Comparison of ENCODE assay signal across 7 mouse cellular contexts in genomic region chr15:82243742-82244114, GRCm38 (mm10). TPM values are rescaled to one million over a fixed set of nuclear protein-coding genes. Genes with fewer than 3 reads are reported as not detected.
DNase-seq lines count a peak whose midpoint lies in the region; ATAC-seq and TF ChIP-seq lines count a peak whose summit lies in the region.

No protein-coding gene starts in this region.

- no peaks in the 10 kb centered on the region for H3K36me3 ChIP-seq in lung, postnatal 0 days (ENCODE audit: insufficient read depth, low read length)
- peaks cover 7% of the 10 kb centered on the region; the same call in 1 of the 2 replicates for H3K36me3 ChIP-seq in embryonic facial prominence, embryonic 13.5 days
- no peaks in the 10 kb centered on the region for H3K36me3 ChIP-seq in limb, embryonic 11.5 days (ENCODE audit: control insufficient read depth, insufficient read depth, low read length)
- H3K36me3 ChIP-seq in stomach, embryonic 14.5 days (ENCODE audit: control insufficient read depth, insufficient read depth, low read length), result no peaks in the 10 kb centered on the region

- peak overlapping the region; percentile 81 for H3K4me2 ChIP-seq in lung, postnatal 0 days (replicated peaks; ENCODE audit: low read depth, low read length)
- peak overlapping the region; percentile 92 for H3K4me2 ChIP-seq in embryonic facial prominence, embryonic 13.5 days
- peak overlapping the region; percentile 61 for H3K4me2 ChIP-seq in limb, embryonic 11.5 days (ENCODE audit: low read depth, severe bottlenecking)
- H3K4me2 ChIP-seq in stomach, embryonic 14.5 days (replicated peaks; ENCODE audit: low read depth, low read length), result peak overlapping the region; percentile 90

- WGBS in lung, postnatal 0 days, result 1% methylated on average over 12 of the region's 12 CpGs
- WGBS in embryonic facial prominence, embryonic 13.5 days, result 5% methylated on average over 12 of the region's 12 CpGs
- 9% methylated on average over 12 of the region's 12 CpGs for WGBS in limb, embryonic 11.5 days
- 3% methylated on average over 12 of the region's 12 CpGs for WGBS in stomach, embryonic 14.5 days

- no peak for TF ChIP-seq EP300 in lung, postnatal 0 days (IDR thresholded peaks at IDR 0.05)

- ATAC-seq in lung, postnatal 0 days, result no peak
- no peak for ATAC-seq in embryonic facial prominence, embryonic 13.5 days (ENCODE audit: insufficient number of reproducible peaks, insufficient read depth, low FRiP score, low TSS enrichment, low read depth)
- ATAC-seq in limb, embryonic 11.5 days (ENCODE audit: insufficient number of reproducible peaks, low FRiP score, low TSS enrichment, low read depth), result peak; percentile 18; the same call in 1 of the 2 replicates
- no peak for ATAC-seq in stomach, embryonic 14.5 days (ENCODE audit: insufficient number of reproducible peaks, insufficient read depth, low FRiP score, low read depth)

- no peak overlapping the region for H3K27ac ChIP-seq in lung, postnatal 0 days (ENCODE audit: low read length)
- H3K27ac ChIP-seq in embryonic facial prominence, embryonic 13.5 days, result 0 out of 2 replicates have a peak overlapping the region, but pooled peaks have one; percentile 80
- H3K27ac ChIP-seq in limb, embryonic 11.5 days (replicated peaks; ENCODE audit: low read depth, low read length), result no peak overlapping the region
- H3K27ac ChIP-seq in stomach, embryonic 14.5 days (ENCODE audit: low read length), result peak overlapping the region; percentile 34; the same call in 1 of the 2 replicates

- H3K4me1 ChIP-seq in lung, postnatal 0 days (ENCODE audit: insufficient read depth, low read depth, low read length), result peaks cover 5% of the 10 kb centered on the region; the same call in 1 of the 2 replicates
- H3K4me1 ChIP-seq in embryonic facial prominence, embryonic 13.5 days, result peaks cover 15% of the 10 kb centered on the region
- H3K4me1 ChIP-seq in limb, embryonic 11.5 days (ENCODE audit: control insufficient read depth, insufficient read depth, low read length), result no peaks in the 10 kb centered on the region; the same call in 1 of the 2 replicates
- 0 out of 2 replicates have a peak, but pooled peaks cover 4% of the 10 kb centered on the region for H3K4me1 ChIP-seq in stomach, embryonic 14.5 days (ENCODE audit: control insufficient read depth, insufficient read depth, low read length)

- no peak for TF ChIP-seq CTCF in lung, postnatal 0 days (IDR thresholded peaks at IDR 0.05)

- H3K4me3 ChIP-seq in lung, postnatal 0 days (ENCODE audit: low read depth, low read length), result peak overlapping the region; percentile 69
- H3K4me3 ChIP-seq in embryonic facial prominence, embryonic 13.5 days, result peak overlapping the region; percentile 68
- H3K4me3 ChIP-seq in limb, embryonic 11.5 days (ENCODE audit: low read depth, low read length), result peak overlapping the region; percentile 74
- peak overlapping the region; percentile 63 for H3K4me3 ChIP-seq in stomach, embryonic 14.5 days (ENCODE audit: low read depth, low read length)

- no peaks in the 10 kb centered on the region for H3K27me3 ChIP-seq in lung, postnatal 0 days (replicated peaks; ENCODE audit: insufficient read depth, low read length)
- no peaks in the 10 kb centered on the region for H3K27me3 ChIP-seq in embryonic facial prominence, embryonic 13.5 days
- H3K27me3 ChIP-seq in limb, embryonic 11.5 days (ENCODE audit: control insufficient read depth, insufficient read depth, low read length), result no peaks in the 10 kb centered on the region
- no peaks in the 10 kb centered on the region for H3K27me3 ChIP-seq in stomach, embryonic 14.5 days (ENCODE audit: control insufficient read depth, insufficient read depth, low read length)

- no peaks in the 10 kb centered on the region for H3K9me3 ChIP-seq in lung, postnatal 0 days (ENCODE audit: low read length)
- H3K9me3 ChIP-seq in embryonic facial prominence, embryonic 13.5 days, result no peaks in the 10 kb centered on the region
- H3K9me3 ChIP-seq in limb, embryonic 11.5 days (ENCODE audit: control insufficient read depth, low read length), result no peaks in the 10 kb centered on the region
- no peaks in the 10 kb centered on the region for H3K9me3 ChIP-seq in stomach, embryonic 14.5 days (ENCODE audit: control insufficient read depth, low read depth, low read length)

- H3K9ac ChIP-seq in lung, postnatal 0 days (replicated peaks; ENCODE audit: low read depth), result 0 out of 2 replicates have a peak overlapping the region, but pooled peaks have one; percentile 23
- H3K9ac ChIP-seq in embryonic facial prominence, embryonic 13.5 days, result peak overlapping the region; percentile 76
- H3K9ac ChIP-seq in limb, embryonic 11.5 days (ENCODE audit: low read length), result peak overlapping the region; percentile 75
- peak overlapping the region; percentile 57 for H3K9ac ChIP-seq in stomach, embryonic 14.5 days (replicated peaks; ENCODE audit: low read depth, low read length)

- no peak for DNase-seq in lung, postnatal 0 days (ENCODE audit: low spot score)
- no peak for DNase-seq in lung, postnatal 36 days
- no peak for DNase-seq in limb, embryonic 11.5 days (ENCODE audit: low spot score)
- DNase-seq in gastrocnemius, postnatal 10 days, result no peak
- DNase-seq in thymus, postnatal 10 days (ENCODE audit: low spot score in 2 of 2), result no peak

RNA-seq across cellular contexts. Expression of gene Cenpm, which starts 0.8 kb away (rescaled TPM):
- polyA plus RNA-seq in lung, postnatal 0 days (2015; fragmentation: Nextera tagmentation; extraction: Ambion mirVana), result 3.9 and 4.3 TPM in 2 replicates
- 61.7 and 72.7 TPM in 2 replicates for polyA plus RNA-seq in embryonic facial prominence, embryonic 13.5 days (2015; fragmentation: Nextera tagmentation; extraction: Ambion mirVana)
- 88.0 and 89.3 TPM in 2 replicates for polyA plus RNA-seq in limb, embryonic 11.5 days (2014; fragmentation: Nextera tagmentation; extraction: Ambion mirVana)
- polyA plus RNA-seq in stomach, embryonic 14.5 days (2014; fragmentation: Nextera tagmentation; extraction: Ambion mirVana), result 72.1 and 86.7 TPM in 2 replicates
- 1 to 10 TPM; 4.2 to 7.0 TPM for total RNA-seq in gastrocnemius, postnatal 10 days (2021)

RNA-seq across cellular contexts. Expression of gene 1500009C09Rik, which starts 8.5 kb away (rescaled TPM):
- not detected in 2 replicates for polyA plus RNA-seq in lung, postnatal 0 days (2015; fragmentation: Nextera tagmentation; extraction: Ambion mirVana)
- 0.17 TPM in 1 of 2 replicates, not detected in the other for polyA plus RNA-seq in embryonic facial prominence, embryonic 13.5 days (2015; fragmentation: Nextera tagmentation; extraction: Ambion mirVana)
- not detected in 2 replicates for polyA plus RNA-seq in limb, embryonic 11.5 days (2014; fragmentation: Nextera tagmentation; extraction: Ambion mirVana)
- polyA plus RNA-seq in stomach, embryonic 14.5 days (2014; fragmentation: Nextera tagmentation; extraction: Ambion mirVana), result not detected in 2 replicates
- not detected for total RNA-seq in gastrocnemius, postnatal 10 days (2021)

RNA-seq across cellular contexts. Expression of gene Tnfrsf13c, which starts 19.6 kb away (rescaled TPM):
- polyA plus RNA-seq in lung, postnatal 0 days (2015; fragmentation: Nextera tagmentation; extraction: Ambion mirVana), result 0.07 and 0.49 TPM in 2 replicates
- 0.17 TPM in 1 of 2 replicates, not detected in the other for polyA plus RNA-seq in embryonic facial prominence, embryonic 13.5 days (2015; fragmentation: Nextera tagmentation; extraction: Ambion mirVana)
- polyA plus RNA-seq in limb, embryonic 11.5 days (2014; fragmentation: Nextera tagmentation; extraction: Ambion mirVana), result 0.27 TPM in 1 of 2 replicates, not detected in the other
- 0.18 TPM in 1 of 2 replicates, not detected in the other for polyA plus RNA-seq in stomach, embryonic 14.5 days (2014; fragmentation: Nextera tagmentation; extraction: Ambion mirVana)
- under 1 TPM; 0.45 to 0.52 TPM for total RNA-seq in gastrocnemius, postnatal 10 days (2021)

RNA-seq across cellular contexts. Expression of gene Sept3, which starts 31.0 kb away (rescaled TPM):
- 0.11 and 0.26 TPM in 2 replicates for polyA plus RNA-seq in lung, postnatal 0 days (2015; fragmentation: Nextera tagmentation; extraction: Ambion mirVana)
- 30.8 and 32.4 TPM in 2 replicates for polyA plus RNA-seq in embryonic facial prominence, embryonic 13.5 days (2015; fragmentation: Nextera tagmentation; extraction: Ambion mirVana)
- polyA plus RNA-seq in limb, embryonic 11.5 days (2014; fragmentation: Nextera tagmentation; extraction: Ambion mirVana), result 37.6 and 47.4 TPM in 2 replicates
- polyA plus RNA-seq in stomach, embryonic 14.5 days (2014; fragmentation: Nextera tagmentation; extraction: Ambion mirVana), result 16.1 and 16.6 TPM in 2 replicates
- 1 to 10 TPM; 1.2 to 2.0 TPM for total RNA-seq in gastrocnemius, postnatal 10 days (2021)

RNA-seq across cellular contexts. Expression of gene Shisa8, which starts 31.1 kb away (rescaled TPM):
- 0.29 and 0.55 TPM in 2 replicates for polyA plus RNA-seq in lung, postnatal 0 days (2015; fragmentation: Nextera tagmentation; extraction: Ambion mirVana)
- polyA plus RNA-seq in embryonic facial prominence, embryonic 13.5 days (2015; fragmentation: Nextera tagmentation; extraction: Ambion mirVana), result 0.18 and 0.50 TPM in 2 replicates
- polyA plus RNA-seq in limb, embryonic 11.5 days (2014; fragmentation: Nextera tagmentation; extraction: Ambion mirVana), result 0.31 TPM in 1 of 2 replicates, not detected in the other
- 0.30 and 0.39 TPM in 2 replicates for polyA plus RNA-seq in stomach, embryonic 14.5 days (2014; fragmentation: Nextera tagmentation; extraction: Ambion mirVana)
- total RNA-seq in gastrocnemius, postnatal 10 days (2021), result not detected

Comparison
In these comparisons a context has a peak if more than half of its experiments do, and no peak if none do; other contexts are left out.
1. H3K27ac ChIP-seq: peak in embryonic facial prominence, embryonic 13.5 days (single experiment) and stomach, embryonic 14.5 days (single experiment); none in lung, postnatal 0 days (single experiment) and limb, embryonic 11.5 days (single experiment).
2. H3K9ac ChIP-seq: peak in every context shown above with its lines; median percentile 76 in embryonic facial prominence, embryonic 13.5 days; 75 in limb, embryonic 11.5 days; 57 in stomach, embryonic 14.5 days; 23 in lung, postnatal 0 days.
3. RNA of gene Cenpm, which starts 0.8 kb away (polyA plus RNA-seq): 88.0 to 89.3 TPM in limb, embryonic 11.5 days, 72.1 to 86.7 TPM in stomach, embryonic 14.5 days and 61.7 to 72.7 TPM in embryonic facial prominence, embryonic 13.5 days; 3.9 to 4.3 TPM in lung, postnatal 0 days; every median in the first group is over 10 times any median in the second.
4. Peak in every context shown above with its lines, with median percentiles within 50 percentile points of each other: H3K4me2 ChIP-seq and H3K4me3 ChIP-seq.